In the genomic region with DNA sequence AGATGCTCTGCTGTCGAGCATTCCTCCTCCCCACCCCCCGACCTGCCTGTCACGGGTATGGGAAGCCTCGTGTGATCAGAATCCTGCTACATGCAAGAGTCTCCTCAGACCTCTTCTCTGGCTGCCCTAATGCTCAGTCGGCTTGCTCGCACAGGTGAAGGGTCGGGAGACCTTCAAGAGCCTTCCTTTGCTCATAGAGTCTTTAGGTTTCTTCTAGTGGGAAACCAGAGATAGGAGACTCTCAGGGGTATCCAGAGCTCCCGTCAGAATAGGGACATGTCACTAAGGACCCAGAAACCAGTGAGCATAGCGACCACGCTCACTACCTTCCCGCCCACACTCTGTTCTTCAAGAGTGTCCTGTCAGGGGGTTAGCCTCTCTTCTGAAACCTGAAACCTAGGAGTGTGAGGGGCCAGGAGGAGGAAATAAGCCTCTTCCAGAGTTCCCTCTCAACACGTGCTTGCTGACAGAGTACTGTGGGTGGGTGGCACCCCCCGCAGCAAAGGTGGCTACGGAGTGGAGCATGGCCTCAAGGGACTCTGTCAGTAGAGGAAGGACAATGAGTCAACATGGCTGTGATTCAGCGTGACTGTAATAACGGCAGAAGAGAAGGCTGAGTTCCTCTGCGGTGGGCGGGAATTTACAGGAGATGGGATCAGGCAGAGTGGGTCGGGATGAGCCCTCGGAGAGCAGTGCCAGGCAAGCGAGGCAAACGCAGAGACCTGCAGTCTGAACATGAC, we compare ENCODE assay signal across 8 mouse cellular contexts. TPM values are rescaled to one million over a fixed set of nuclear protein-coding genes. Genes with fewer than 3 reads are reported as not detected.
DNase-seq lines count a peak whose midpoint lies in the region; ATAC-seq and TF ChIP-seq lines count a peak whose summit lies in the region.

No protein-coding gene starts in this region.

- WGBS in heart, embryonic 15.5 days: 16% methylated on average over 22 of the region's 22 CpGs
- 16% methylated on average over 22 of the region's 22 CpGs for WGBS in limb, embryonic 14.5 days

- H3K9me3 ChIP-seq in heart, embryonic 15.5 days (replicated peaks): 0 out of 2 replicates have a peak, but pooled peaks cover under 1% of the 10 kb centered on the region
- H3K9me3 ChIP-seq in megakaryocyte, embryonic 14.5 days: peaks cover 39% of the 10 kb centered on the region
- no peaks in the 10 kb centered on the region for H3K9me3 ChIP-seq in limb, embryonic 14.5 days (ENCODE audit: control insufficient read depth, low read length)

- H3K9ac ChIP-seq in heart, embryonic 15.5 days: no peak overlapping the region
- no peak overlapping the region for H3K9ac ChIP-seq in limb, embryonic 14.5 days (ENCODE audit: low read depth, low read length, severe bottlenecking)

- H3K27ac ChIP-seq in heart, embryonic 15.5 days: no peak overlapping the region
- H3K27ac ChIP-seq in limb, embryonic 14.5 days (replicated peaks; ENCODE audit: low read depth, low read length): no peak overlapping the region

- peak overlapping the region; percentile 32 for H3K4me2 ChIP-seq in heart, embryonic 15.5 days
- H3K4me2 ChIP-seq in limb, embryonic 14.5 days (replicated peaks; ENCODE audit: low read depth, low read length, severe bottlenecking): peak overlapping the region; percentile 26

- H3K36me3 ChIP-seq in heart, embryonic 15.5 days: no peaks in the 10 kb centered on the region
- H3K36me3 ChIP-seq in megakaryocyte, embryonic 14.5 days (replicated peaks; ENCODE audit: low read length): no peaks in the 10 kb centered on the region
- no peaks in the 10 kb centered on the region for H3K36me3 ChIP-seq in limb, embryonic 14.5 days (ENCODE audit: control insufficient read depth, insufficient read depth, low read length)

- no peak overlapping the region for H3K4me3 ChIP-seq in heart, embryonic 15.5 days
- H3K4me3 ChIP-seq in megakaryocyte, embryonic 14.5 days (replicated peaks): peak overlapping the region; percentile 40
- H3K4me3 ChIP-seq in limb, embryonic 14.5 days (replicated peaks; ENCODE audit: low read length): no peak overlapping the region

- H3K4me1 ChIP-seq in heart, embryonic 15.5 days (replicated peaks): peaks cover 8% of the 10 kb centered on the region
- H3K4me1 ChIP-seq in megakaryocyte, embryonic 14.5 days: peaks cover 12% of the 10 kb centered on the region
- H3K4me1 ChIP-seq in limb, embryonic 14.5 days (ENCODE audit: control insufficient read depth, insufficient read depth, low read length): peaks cover 9% of the 10 kb centered on the region

- no peak for DNase-seq in heart, postnatal 36 days
- DNase-seq in adrenal gland, postnatal 36 days: peak; percentile 61 to 69
- DNase-seq in limb, embryonic 14.5 days (ENCODE audit: low spot score): peak; percentile 28
- no peak for DNase-seq in ovary, postnatal 14 days (ENCODE audit: low spot score)
- DNase-seq in liver: no peak

- TF ChIP-seq POLR2A in limb, embryonic 14.5 days (IDR thresholded peaks at IDR 0.05; ENCODE audit: borderline replicate concordance, extremely low read depth, insufficient read depth, insufficient read length): no peak

- intact Hi-C loops in heart, postnatal 36 days (cut with DNase I): no loop called here

- peaks cover 24% of the 10 kb centered on the region for H3K27me3 ChIP-seq in heart, embryonic 15.5 days
- H3K27me3 ChIP-seq in megakaryocyte, embryonic 14.5 days (replicated peaks): peaks cover 59% of the 10 kb centered on the region
- no peaks in the 10 kb centered on the region for H3K27me3 ChIP-seq in limb, embryonic 14.5 days (ENCODE audit: control insufficient read depth, insufficient read depth, low read length)

- ATAC-seq in heart, embryonic 15.5 days (replicated peaks; ENCODE audit: insufficient number of reproducible peaks, insufficient read depth, low FRiP score, low read depth): no peak; the same call in 1 of the 2 replicates
- no peak for ATAC-seq in megakaryocyte, adult 5-6 weeks (ENCODE audit: poor library complexity, severe bottlenecking)
- no peak for ATAC-seq in limb, embryonic 14.5 days (ENCODE audit: low FRiP score, low read depth)

RNA-seq across cellular contexts. Expression of a gene that starts 31.6 kb away (rescaled TPM):
- 0.05 and 0.36 TPM in 2 replicates for polyA plus RNA-seq in heart, embryonic 15.5 days (2015; fragmentation: Nextera tagmentation; extraction: Ambion mirVana)
- total RNA-seq in heart, postnatal 36 days (2021): not detected
- 0.09 and 1.6 TPM in 2 replicates for polyA plus RNA-seq in megakaryocyte, embryonic 14.5 days (2012; ENCODE audit: insufficient read depth, low replicate concordance)
- total RNA-seq in megakaryocyte, adult 5-6 weeks (2015): 0.58 and 1.0 TPM in 2 replicates
- 1.1 and 1.3 TPM in 2 replicates for total RNA-seq in megakaryocyte, adult 5-6 weeks (2017)
- total RNA-seq in adrenal gland, postnatal 36 days (2021): under 1 TPM; 0.23 to 0.33 TPM
- polyA plus RNA-seq in limb, embryonic 14.5 days (2012; rRNA removed): 0.10 and 0.11 TPM in 2 replicates
- polyA plus RNA-seq in limb, embryonic 14.5 days (2014; fragmentation: Nextera tagmentation; extraction: Ambion mirVana): not detected in 2 replicates

RNA-seq across cellular contexts. Expression of a gene that starts 33.1 kb away (rescaled TPM):
- polyA plus RNA-seq in heart, embryonic 15.5 days (2015; fragmentation: Nextera tagmentation; extraction: Ambion mirVana): 4.4 and 8.5 TPM in 2 replicates
- 1 to 10 TPM; 3.8 to 4.9 TPM for total RNA-seq in heart, postnatal 36 days (2021)
- 9.7 and 13.2 TPM in 2 replicates for polyA plus RNA-seq in megakaryocyte, embryonic 14.5 days (2012; ENCODE audit: insufficient read depth, low replicate concordance)
- 5.3 and 6.5 TPM in 2 replicates for total RNA-seq in megakaryocyte, adult 5-6 weeks (2015)
- 7.1 and 7.5 TPM in 2 replicates for total RNA-seq in megakaryocyte, adult 5-6 weeks (2017)
- 1 to 10 TPM; 7.8 to 9.1 TPM for total RNA-seq in adrenal gland, postnatal 36 days (2021)
- polyA plus RNA-seq in limb, embryonic 14.5 days (2012; rRNA removed): 12.7 and 15.9 TPM in 2 replicates
- polyA plus RNA-seq in limb, embryonic 14.5 days (2014; fragmentation: Nextera tagmentation; extraction: Ambion mirVana): 6.9 and 7.0 TPM in 2 replicates

RNA-seq across cellular contexts. Expression of a gene that starts 42.2 kb away (rescaled TPM):
- 61.1 and 67.3 TPM in 2 replicates for polyA plus RNA-seq in heart, embryonic 15.5 days (2015; fragmentation: Nextera tagmentation; extraction: Ambion mirVana)
- total RNA-seq in heart, postnatal 36 days (2021): 10 to 100 TPM; 85.0 to 89.8 TPM
- polyA plus RNA-seq in megakaryocyte, embryonic 14.5 days (2012; ENCODE audit: insufficient read depth, low replicate concordance): 22.3 and 22.7 TPM in 2 replicates
- 28.4 and 28.6 TPM in 2 replicates for total RNA-seq in megakaryocyte, adult 5-6 weeks (2015)
- total RNA-seq in megakaryocyte, adult 5-6 weeks (2017): 18.6 and 19.7 TPM in 2 replicates
- total RNA-seq in adrenal gland, postnatal 36 days (2021): 100 to 1,000 TPM; 131 to 141 TPM
- 84.5 and 92.2 TPM in 2 replicates for polyA plus RNA-seq in limb, embryonic 14.5 days (2012; rRNA removed)
- 77.3 and 82.3 TPM in 2 replicates for polyA plus RNA-seq in limb, embryonic 14.5 days (2014; fragmentation: Nextera tagmentation; extraction: Ambion mirVana)

RNA-seq across cellular contexts. Expression of a gene that starts 42.4 kb away (rescaled TPM):
- 0.72 and 1.1 TPM in 2 replicates for polyA plus RNA-seq in heart, embryonic 15.5 days (2015; fragmentation: Nextera tagmentation; extraction: Ambion mirVana)
- not detected for total RNA-seq in heart, postnatal 36 days (2021)
- polyA plus RNA-seq in megakaryocyte, embryonic 14.5 days (2012; ENCODE audit: insufficient read depth, low replicate concordance): not detected in 2 replicates
- 0.55 and 0.80 TPM in 2 replicates for total RNA-seq in megakaryocyte, adult 5-6 weeks (2015)
- total RNA-seq in megakaryocyte, adult 5-6 weeks (2017): not detected in 2 replicates
- 1 to 10 TPM; 1.3 TPM for total RNA-seq in adrenal gland, postnatal 36 days (2021)
- polyA plus RNA-seq in limb, embryonic 14.5 days (2012; rRNA removed): 0.63 and 0.95 TPM in 2 replicates
- polyA plus RNA-seq in limb, embryonic 14.5 days (2014; fragmentation: Nextera tagmentation; extraction: Ambion mirVana): 0.69 and 0.91 TPM in 2 replicates

RNA-seq across cellular contexts. Expression of a gene that starts 53.8 kb away (rescaled TPM):
- 14.7 and 20.3 TPM in 2 replicates for polyA plus RNA-seq in heart, embryonic 15.5 days (2015; fragmentation: Nextera tagmentation; extraction: Ambion mirVana)
- 10 to 100 TPM; 13.7 to 14.1 TPM for total RNA-seq in heart, postnatal 36 days (2021)
- polyA plus RNA-seq in megakaryocyte, embryonic 14.5 days (2012; ENCODE audit: insufficient read depth, low replicate concordance): 4.5 and 11.2 TPM in 2 replicates
- total RNA-seq in megakaryocyte, adult 5-6 weeks (2015): 0.48 and 1.4 TPM in 2 replicates
- 5.1 and 5.4 TPM in 2 replicates for total RNA-seq in megakaryocyte, adult 5-6 weeks (2017)
- 10 to 100 TPM; 15.7 to 18.8 TPM for total RNA-seq in adrenal gland, postnatal 36 days (2021)
- polyA plus RNA-seq in limb, embryonic 14.5 days (2012; rRNA removed): 23.3 and 29.0 TPM in 2 replicates
- polyA plus RNA-seq in limb, embryonic 14.5 days (2014; fragmentation: Nextera tagmentation; extraction: Ambion mirVana): 20.3 and 21.4 TPM in 2 replicates

Comparison
In these comparisons a context has a peak if more than half of its experiments do, and no peak if none do; other contexts are left out.
1. DNase-seq: peak in adrenal gland, postnatal 36 days (2 of 2) and limb, embryonic 14.5 days (single experiment); none in heart, postnatal 36 days (0 of 2), ovary, postnatal 14 days (single experiment) and liver (single experiment).